Mouse (Mus musculus) lung, postnatal 0 days (tissue): ENCODE measurements around the gene Eloa. TPM values are rescaled to one million over a fixed set of nuclear protein-coding genes. Genes with fewer than 3 reads are reported as not detected.
"Not testable (repeated sequence)": the region's sequence is repeated elsewhere in the genome, so short reads cannot be mapped to it uniquely, and the experiment has no call there.

Source experiments
- ATAC-seq: fragments of 200-750 bp; cut with Nextera tagmentation; 2 replicates; pipeline ENCODE4 v1.8.0; 2017; ENCODE audit warnings: moderate library complexity
- DNase-seq: peaks from one replicate; pipeline ENCODE4 v3.0.0-alpha.2; 2016; ENCODE audit warnings: low spot score
- H3K27ac ChIP-seq: fragments of 300-500 bp; sonication (generic); 2 replicates; pipeline ENCODE4 v1.5.1; 2014; ENCODE audit warnings: antibody characterized with exemption, mild to moderate bottlenecking, low read length, mixed read lengths
- H3K27me3 ChIP-seq: fragments of 300-500 bp; sonication (generic); replicated peaks from 2 replicates; pipeline ENCODE4 v1.6.1; 2014; ENCODE audit warnings: low read length, mixed read lengths; ENCODE audit not compliant: insufficient read depth
- H3K36me3 ChIP-seq: fragments of 300-500 bp; sonication (generic); 2 replicates; pipeline ENCODE4 v1.6.1; 2014; ENCODE audit warnings: low read length, mixed read lengths; ENCODE audit not compliant: insufficient read depth
- H3K4me1 ChIP-seq: fragments of 300-500 bp; sonication (generic); 2 replicates; pipeline ENCODE4 v1.6.1; 2014; ENCODE audit warnings: antibody characterized with exemption, low read depth, low read length, mixed read lengths; ENCODE audit not compliant: insufficient read depth
- H3K4me2 ChIP-seq: fragments of 300-500 bp; sonication (generic); replicated peaks from 2 replicates; pipeline ENCODE4 v1.6.1; 2014; ENCODE audit warnings: low read depth, mild to moderate bottlenecking, low read length, moderate library complexity, mixed read lengths
- H3K4me3 ChIP-seq: fragments of 300-500 bp; sonication (generic); 2 replicates; pipeline ENCODE4 v1.5.1; 2014; ENCODE audit warnings: low read depth, low read length
- H3K9ac ChIP-seq: fragments of 300-500 bp; sonication (generic); replicated peaks from 2 replicates; pipeline ENCODE4 v1.6.1; 2014; ENCODE audit warnings: low read depth, mild to moderate bottlenecking
- H3K9me3 ChIP-seq: fragments of 300-500 bp; sonication (generic); 2 replicates; pipeline ENCODE4 v1.6.1; 2016; ENCODE audit warnings: low read length, mixed read lengths
- CTCF ChIP-seq: IDR thresholded peaks from 2 replicates; pipeline ENCODE4 v1.5.1; 2016; ENCODE audit warnings: antibody characterized with exemption, mild to moderate bottlenecking
- EP300 ChIP-seq: IDR thresholded peaks from 2 replicates; pipeline ENCODE4 v1.6.1; 2016; ENCODE audit warnings: antibody characterized with exemption, mild to moderate bottlenecking, control low read depth
- WGBS: fragments of 180-500 bp; shearing (Covaris S2); extraction: QIAGEN DNeasy Blood & Tissue Kit; methylation state at CpG from one replicate; pipeline ENCODE4 v1.1.7; 2014; 5-methylcytosine and 5-hydroxymethylcytosine counted together
- polyA plus RNA-seq: library from polyadenylated mRNA; unstranded; fragments of >200 nt; fragmentation: Nextera tagmentation; extraction: Ambion mirVana; gene quantifications from 2 replicates; pipeline ENCODE4 v1.2.1, GENCODE M21; 2015

Gene Eloa
- 25.6 and 26.8 TPM in 2 replicates for polyA plus RNA-seq

DNA sequence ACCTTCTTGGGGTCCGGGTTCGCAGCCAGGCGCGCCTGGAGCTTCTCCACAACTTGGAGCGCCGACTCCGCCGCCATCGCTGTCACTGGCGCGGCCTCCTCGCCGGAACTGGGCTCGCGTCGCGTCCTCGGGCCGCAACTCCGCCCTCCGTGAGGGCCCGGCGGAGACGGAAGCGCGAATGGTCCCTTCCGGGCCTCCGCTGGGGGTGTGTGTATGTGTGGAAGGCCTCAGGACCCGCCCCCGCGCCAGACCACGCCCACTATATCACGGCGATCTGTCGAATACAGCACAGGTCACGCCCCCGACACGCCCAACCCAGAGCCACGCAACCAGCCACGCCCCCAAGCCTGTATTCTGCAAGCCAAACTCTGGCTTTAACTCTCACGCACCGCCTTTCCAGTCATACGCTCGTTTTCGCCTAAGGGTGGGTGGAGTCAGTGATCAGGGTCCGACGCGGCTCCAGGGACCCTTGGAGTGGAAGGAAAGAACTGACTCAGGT is at the start of gene Eloa:
TSS of gene Eloa (minus strand) at position 215 of the 499 bp plus-strand sequence.
- DNase-seq (peak; percentile 100), ATAC-seq (peak; percentile 100)
- Histone ChIP-seq H3K9me3 (no peaks in the 10 kb centered on the region), H3K27ac (peak within 1 kb of the TSS; percentile 78), H3K36me3 (no peaks in the 10 kb centered on the region), H3K9ac (peak within 1 kb of the TSS; percentile 87), H3K4me2 (peak within 1 kb of the TSS; percentile 72), H3K4me1 (0 out of 2 replicates have a peak, but pooled peaks cover 4% of the 10 kb centered on the region), H3K27me3 (no peaks in the 10 kb centered on the region), H3K4me3 (peak within 1 kb of the TSS; percentile 71)
- WGBS, result under 1% methylated on average over 42 of the region's 48 CpGs
- TF ChIP-seq CTCF, result no peak
- TF ChIP-seq EP300, result no peak

DNA sequence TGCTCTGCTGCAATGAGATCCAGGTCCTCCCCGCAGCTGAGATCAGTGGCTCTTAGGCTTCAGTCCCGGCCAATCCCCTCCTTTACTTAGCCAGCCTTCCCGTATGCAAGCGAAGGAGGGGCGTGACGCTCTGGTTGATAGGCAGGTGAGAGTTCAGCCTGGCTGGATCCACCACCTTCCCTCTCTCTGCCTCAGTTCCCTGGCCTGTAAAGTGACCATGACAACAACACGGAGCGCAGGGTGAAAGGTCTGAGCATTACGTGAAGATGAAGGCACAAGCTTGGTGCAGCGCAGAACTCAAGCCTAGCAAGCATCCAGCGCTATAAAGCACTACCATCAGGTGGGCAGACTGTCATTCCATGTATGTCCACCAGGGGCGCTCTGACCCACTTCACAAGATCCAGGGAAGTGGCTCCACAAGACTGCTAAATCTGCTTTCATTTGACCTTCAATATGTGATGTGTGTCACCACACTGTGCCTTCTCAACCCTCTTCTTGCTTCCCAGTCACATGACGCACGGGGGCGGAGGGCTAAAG is 49.7 kb upstream of the Eloa start:
- Histone ChIP-seq H3K36me3 (no peaks in the 10 kb centered on the region), H3K4me1 (peaks cover 6% of the 10 kb centered on the region; the same call in 1 of the 2 replicates), H3K4me2 (peak overlapping the region; percentile 35), H3K9ac (no peak overlapping the region), H3K27me3 (no peaks in the 10 kb centered on the region), H3K4me3 (no peak overlapping the region), H3K9me3 (no peaks in the 10 kb centered on the region), H3K27ac (no peak overlapping the region)
- peak; percentile 83 for DNase-seq
- TF ChIP-seq EP300 (no peak), CTCF (peak; percentile 99)
- peak; percentile 81 for ATAC-seq
- WGBS, result 6% methylated on average over 15 of the region's 15 CpGs

DNA sequence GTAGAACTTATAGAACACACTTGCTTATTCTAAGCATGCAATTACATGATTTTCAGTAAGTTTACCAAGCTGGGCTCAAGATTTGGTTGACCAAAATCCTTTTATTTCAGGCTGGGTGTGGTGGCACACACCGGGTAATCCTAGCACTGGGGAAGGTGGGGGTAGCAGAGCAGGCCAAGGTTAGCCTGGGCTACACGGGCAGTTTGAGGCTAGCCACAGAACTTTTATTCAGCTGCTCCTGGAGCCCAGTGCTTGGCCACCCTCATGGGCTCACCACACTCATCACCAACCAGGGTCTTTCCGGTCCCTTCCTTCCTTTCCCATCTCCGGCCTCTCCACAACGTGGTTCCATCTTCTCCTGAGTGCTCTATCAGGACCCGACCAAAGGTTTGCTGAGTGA is 49.0 kb upstream of the Eloa start:
- no peak overlapping the region for H3K4me2 ChIP-seq
- no peak for ATAC-seq

DNA sequence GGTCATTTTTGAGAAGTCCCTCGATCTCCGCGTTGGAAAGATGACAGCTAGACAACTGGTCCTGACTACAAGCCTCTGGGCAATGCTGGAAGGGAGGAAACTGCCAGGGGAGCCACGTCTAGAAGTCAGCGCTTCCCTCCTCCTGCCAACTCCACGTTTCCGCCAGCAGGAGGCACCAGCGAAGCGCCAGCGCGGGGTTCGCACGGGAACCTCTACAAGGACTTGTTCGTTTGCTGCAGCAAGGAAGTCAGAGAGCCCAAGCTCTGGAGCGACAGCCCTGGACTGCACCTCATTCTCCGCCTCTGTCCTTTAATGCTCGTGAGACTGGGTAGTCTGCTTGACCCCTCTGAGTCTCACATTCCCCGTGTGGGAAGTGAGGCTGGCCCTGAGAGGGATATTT is 48.4 kb upstream of the Eloa start:
- DNase-seq (peak; percentile 90), ATAC-seq (peak; percentile 76)
- no peaks in the 10 kb centered on the region for H3K27me3 ChIP-seq
- TF ChIP-seq CTCF, result peak; percentile 99
- TF ChIP-seq EP300, result no peak
- no peak overlapping the region for H3K4me3 ChIP-seq
- WGBS, result 3% methylated on average over 18 of the region's 18 CpGs
- no peaks in the 10 kb centered on the region for H3K9me3 ChIP-seq
- peaks cover 6% of the 10 kb centered on the region; the same call in 1 of the 2 replicates for H3K4me1 ChIP-seq
- 0 out of 2 replicates have a peak overlapping the region, but pooled peaks have one; percentile 26 for H3K27ac ChIP-seq
- H3K4me2 ChIP-seq, result no peak overlapping the region
- no peak overlapping the region for H3K9ac ChIP-seq
- no peaks in the 10 kb centered on the region for H3K36me3 ChIP-seq

More for the DNA sequence above, 49.0 kb upstream of the Eloa start:
- no peaks in the 10 kb centered on the region for H3K36me3 ChIP-seq
- no peak for DNase-seq
- no peaks in the 10 kb centered on the region for H3K27me3 ChIP-seq
- no peak for TF ChIP-seq CTCF
- no peak for TF ChIP-seq EP300
- H3K9me3 ChIP-seq, result no peaks in the 10 kb centered on the region
- H3K4me1 ChIP-seq, result peaks cover 6% of the 10 kb centered on the region; the same call in 1 of the 2 replicates
- no peak overlapping the region for H3K4me3 ChIP-seq
- no peak overlapping the region for H3K9ac ChIP-seq
- no peak overlapping the region for H3K27ac ChIP-seq
- WGBS, result 49% methylated on average over 6 of the region's 6 CpGs

DNA sequence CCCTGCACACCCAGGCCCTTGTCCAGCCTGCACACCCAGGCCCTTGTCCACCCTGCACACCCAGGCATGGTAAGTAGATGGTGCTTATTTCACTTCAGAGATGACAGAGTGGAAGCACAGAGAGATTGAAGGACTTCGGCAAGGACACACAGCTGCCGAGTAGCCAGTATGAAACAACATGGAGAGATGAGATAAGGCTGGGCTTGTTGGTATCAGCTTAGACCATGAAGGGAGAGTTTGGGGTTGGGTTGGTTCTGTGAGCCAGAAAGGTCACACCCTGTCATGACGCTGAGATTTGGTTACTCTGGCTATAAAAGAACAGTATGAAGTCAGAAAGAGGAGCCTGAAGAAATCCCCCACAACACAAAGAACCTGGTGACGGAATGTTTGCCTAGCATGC is 47.8 kb upstream of the Eloa start:
- Histone ChIP-seq H3K4me1 (peaks cover 6% of the 10 kb centered on the region; the same call in 1 of the 2 replicates), H3K9me3 (no peaks in the 10 kb centered on the region), H3K27me3 (no peaks in the 10 kb centered on the region), H3K4me2 (no peak overlapping the region), H3K9ac (no peak overlapping the region), H3K27ac (no peak overlapping the region), H3K4me3 (no peak overlapping the region), H3K36me3 (no peaks in the 10 kb centered on the region)
- no peak for DNase-seq
- WGBS, result 59% methylated on average over 4 of the region's 4 CpGs
- ATAC-seq, result no peak
- TF ChIP-seq CTCF (no peak), EP300 (no peak)

DNA sequence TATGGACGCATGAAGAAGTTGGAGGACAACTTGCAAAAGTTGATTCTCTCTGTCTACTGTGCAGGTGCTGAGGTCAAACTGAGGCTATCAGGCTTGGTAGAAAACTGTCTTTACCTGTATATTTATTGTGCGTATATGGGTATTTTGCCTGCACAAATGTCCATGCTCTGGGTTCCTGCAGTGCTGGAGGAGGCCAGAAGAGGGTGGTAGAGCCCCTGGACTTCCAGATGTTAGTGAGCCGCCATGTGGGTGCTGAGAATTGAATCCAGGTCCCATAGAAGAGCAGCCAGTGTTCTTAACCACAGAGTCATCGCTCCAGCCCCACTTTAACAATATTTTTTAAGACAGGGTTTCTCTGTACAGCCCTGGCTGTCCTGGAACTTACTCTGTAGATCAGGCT is 41.6 kb upstream of the Eloa start:
- H3K4me1 ChIP-seq, result no peaks in the 10 kb centered on the region
- H3K27ac ChIP-seq, result no peak overlapping the region
- no peak overlapping the region for H3K4me2 ChIP-seq
- no peak overlapping the region for H3K4me3 ChIP-seq
- no peaks in the 10 kb centered on the region for H3K9me3 ChIP-seq
- DNase-seq (no peak), ATAC-seq (no peak)
- H3K27me3 ChIP-seq, result no peaks in the 10 kb centered on the region
- WGBS, result 92% methylated on average over 4 of the region's 4 CpGs
- no peak for TF ChIP-seq CTCF
- TF ChIP-seq EP300, result no peak
- H3K36me3 ChIP-seq, result no peaks in the 10 kb centered on the region
- H3K9ac ChIP-seq, result no peak overlapping the region

DNA sequence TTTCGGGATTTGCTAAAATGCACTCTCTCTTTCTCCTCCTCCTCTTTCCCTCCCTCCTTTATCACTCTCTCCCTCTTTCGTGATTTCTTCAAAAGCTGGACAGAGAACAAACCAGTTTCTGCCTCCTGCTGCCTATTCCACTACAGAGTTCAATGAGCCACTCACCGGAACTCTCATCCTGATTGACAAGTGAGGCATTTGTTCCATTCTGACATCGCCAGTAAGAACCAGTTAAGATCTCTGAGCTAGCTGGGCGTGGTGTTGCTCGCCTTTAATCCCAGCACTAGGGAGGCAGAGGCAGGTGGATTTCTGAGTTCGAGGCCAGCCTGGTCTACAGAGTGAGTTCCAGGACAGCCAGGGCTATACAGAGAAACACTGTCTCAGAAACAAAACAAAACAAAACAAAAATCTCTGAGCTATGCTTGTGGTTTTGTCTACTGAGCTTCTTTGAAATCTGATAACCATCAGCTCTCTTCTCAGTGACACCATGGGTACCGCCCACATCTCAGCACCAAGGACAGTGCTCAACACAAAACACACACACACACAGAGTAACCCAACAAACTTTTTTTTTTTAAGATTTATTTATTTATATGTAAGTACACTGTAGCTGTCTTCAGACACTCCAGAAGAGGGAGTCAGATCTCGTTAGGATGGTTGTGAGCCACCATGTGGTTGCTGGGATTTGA is 38.4 kb upstream of the Eloa start:
- H3K27ac ChIP-seq, H3K27me3 ChIP-seq, H3K36me3 ChIP-seq, H3K4me1 ChIP-seq, H3K4me3 ChIP-seq, H3K9me3 ChIP-seq, H3K4me2 ChIP-seq, H3K9ac ChIP-seq, DNase-seq, ATAC-seq: not testable (repeated sequence)
- WGBS, result 63% methylated on average over 8 of the region's 9 CpGs
